Mouse (Mus musculus) kidney, embryonic 14.5 days (tissue): ENCODE data around the gene Polr2c. TPM values are rescaled to one million over a fixed set of nuclear protein-coding genes. Genes with fewer than 3 reads are reported as not detected.

Source experiments
- ATAC-seq: fragments of 200-750 bp; cut with Nextera tagmentation; 2 replicates; pipeline ENCODE4 v1.8.0; 2017; ENCODE audit warnings: moderate number of reproducible peaks, mild to moderate bottlenecking, moderate TSS enrichment, moderate library complexity; ENCODE audit not compliant: low FRiP score, low TSS enrichment
- H3K27ac ChIP-seq: fragments of 300-500 bp; sonication (generic); 2 replicates; pipeline ENCODE4 v1.5.1; 2014; ENCODE audit warnings: low read depth, mild to moderate bottlenecking, low read length, moderate library complexity, mixed read lengths
- H3K27me3 ChIP-seq: fragments of 300-500 bp; sonication (generic); 2 replicates; pipeline ENCODE4 v1.6.1; 2014; ENCODE audit warnings: mild to moderate bottlenecking, low read length; ENCODE audit not compliant: control insufficient read depth, insufficient read depth
- H3K36me3 ChIP-seq: fragments of 300-500 bp; sonication (generic); 2 replicates; pipeline ENCODE4 v1.6.1; 2014; ENCODE audit warnings: low read length, mixed read lengths; ENCODE audit not compliant: control insufficient read depth, insufficient read depth
- H3K4me1 ChIP-seq: fragments of 300-500 bp; sonication (generic); 2 replicates; pipeline ENCODE4 v1.6.1; 2014; ENCODE audit warnings: low read length, mixed read lengths; ENCODE audit not compliant: control insufficient read depth, insufficient read depth
- H3K4me2 ChIP-seq: fragments of 300-500 bp; sonication (generic); replicated peaks from 2 replicates; pipeline ENCODE4 v1.6.1; 2014; ENCODE audit warnings: low read depth, mild to moderate bottlenecking, low read length
- H3K4me3 ChIP-seq: fragments of 300-500 bp; sonication (generic); 2 replicates; pipeline ENCODE4 v1.5.1; 2014; ENCODE audit warnings: mild to moderate bottlenecking, low read length
- H3K9ac ChIP-seq: fragments of 300-500 bp; sonication (generic); 2 replicates; pipeline ENCODE4 v1.6.1; 2014; ENCODE audit warnings: low read depth, mild to moderate bottlenecking, low read length, moderate library complexity
- H3K9me3 ChIP-seq: fragments of 300-500 bp; sonication (generic); 2 replicates; pipeline ENCODE4 v1.6.1; 2016; ENCODE audit warnings: low read length; ENCODE audit not compliant: control insufficient read depth
- WGBS: fragments of 180-500 bp; shearing (Covaris S2); extraction: QIAGEN DNeasy Blood & Tissue Kit; methylation state at CpG from one replicate; pipeline ENCODE4 v1.1.7; 2014; 5-methylcytosine and 5-hydroxymethylcytosine counted together
- polyA plus RNA-seq: library from polyadenylated mRNA; unstranded; fragments of >200 nt; fragmentation: Nextera tagmentation; extraction: Ambion mirVana; gene quantifications from 2 replicates; pipeline ENCODE4 v1.2.1, GENCODE M21; 2014

The Polr2c gene
- polyA plus RNA-seq, 1 experiment from 2014 or later, result 183 TPM

DNA sequence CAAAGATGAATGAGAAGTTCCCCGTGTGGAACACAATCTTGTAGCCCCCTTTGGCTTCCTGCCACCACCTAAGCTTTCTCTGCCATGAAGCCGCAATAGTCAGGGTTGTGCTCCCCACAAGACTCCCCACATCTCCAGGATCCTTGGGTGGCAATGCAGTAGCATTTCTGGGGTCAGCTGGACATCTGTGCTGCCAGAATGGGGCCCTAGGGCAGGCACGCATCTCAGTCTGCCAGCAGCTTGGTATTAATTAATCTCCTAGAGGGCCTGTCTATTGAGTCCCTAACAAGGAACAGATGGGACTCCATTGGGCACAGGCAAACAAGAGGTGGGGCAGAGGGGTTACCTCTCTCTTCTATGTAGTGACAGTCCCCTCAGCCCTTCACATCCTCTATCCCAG is 14.9 kb downstream of the Polr2c start:
- H3K4me3 ChIP-seq, result no peak overlapping the region
- H3K27ac ChIP-seq, result no peak overlapping the region; the same call in 1 of the 2 replicates
- peaks cover 2% of the 10 kb centered on the region; the same call in 1 of the 2 replicates for H3K36me3 ChIP-seq
- no peak for ATAC-seq
- H3K4me1 ChIP-seq, result peaks cover 31% of the 10 kb centered on the region; the same call in 1 of the 2 replicates
- H3K9me3 ChIP-seq, result no peaks in the 10 kb centered on the region
- no peaks in the 10 kb centered on the region for H3K27me3 ChIP-seq
- peak overlapping the region; percentile 91 for H3K4me2 ChIP-seq
- H3K9ac ChIP-seq, result no peak overlapping the region
- WGBS, result 46% methylated on average over 3 of the region's 3 CpGs

DNA sequence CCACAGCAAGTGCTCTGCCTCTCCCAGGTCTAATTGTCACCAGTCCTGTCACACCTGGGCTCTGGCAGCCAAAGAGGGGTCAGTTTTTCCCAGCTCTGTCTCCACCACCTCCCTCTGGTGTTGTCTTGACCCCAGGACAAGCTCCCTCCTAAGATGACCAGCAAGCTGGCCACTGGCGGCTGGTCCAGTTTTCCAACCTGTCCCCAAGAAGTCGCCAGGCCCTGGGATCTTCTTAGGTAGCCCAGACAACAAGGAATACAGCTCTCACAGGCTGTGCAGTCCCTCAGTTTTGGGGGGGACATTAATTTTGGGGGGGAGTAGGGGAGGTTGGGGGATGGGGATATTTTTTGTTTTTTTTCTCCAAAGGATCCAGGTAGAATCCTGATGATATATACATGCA is 15.3 kb downstream of the Polr2c start:
- no peak overlapping the region for H3K27ac ChIP-seq
- H3K27me3 ChIP-seq, result no peaks in the 10 kb centered on the region
- H3K9ac ChIP-seq, result no peak overlapping the region
- no peak overlapping the region; the same call in 1 of the 2 replicates for H3K4me2 ChIP-seq
- 81% methylated on average over 2 of the region's 2 CpGs for WGBS
- no peaks in the 10 kb centered on the region for H3K36me3 ChIP-seq
- ATAC-seq, result no peak
- no peak overlapping the region for H3K4me3 ChIP-seq
- no peaks in the 10 kb centered on the region for H3K9me3 ChIP-seq
- peaks cover 31% of the 10 kb centered on the region; the same call in 1 of the 2 replicates for H3K4me1 ChIP-seq

DNA sequence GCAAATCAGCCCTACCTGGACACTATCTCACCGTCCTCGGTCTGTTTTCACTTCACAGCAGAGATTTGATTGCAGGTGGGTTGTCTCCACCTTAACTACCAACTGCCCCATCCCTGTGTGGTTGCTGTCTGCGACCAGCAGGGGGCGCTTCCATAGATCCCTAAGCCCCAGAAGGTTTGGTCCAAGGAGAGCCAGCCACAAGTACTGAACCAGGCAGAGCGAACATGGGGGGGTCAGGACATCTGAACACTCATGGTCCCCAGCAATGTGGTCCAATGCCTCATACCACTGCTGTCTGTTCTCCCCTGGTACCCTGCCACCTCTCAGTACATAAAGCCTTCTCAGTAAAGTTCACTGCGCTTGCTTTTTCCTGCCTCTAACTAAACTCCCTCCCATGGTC is 17.1 kb downstream of the Polr2c start:
- Histone ChIP-seq H3K36me3 (no peaks in the 10 kb centered on the region), H3K9me3 (no peaks in the 10 kb centered on the region), H3K4me2 (peak overlapping the region; percentile 81; the same call in 1 of the 2 replicates), H3K27ac (no peak overlapping the region), H3K27me3 (no peaks in the 10 kb centered on the region), H3K4me1 (peaks cover 31% of the 10 kb centered on the region; the same call in 1 of the 2 replicates), H3K9ac (no peak overlapping the region), H3K4me3 (peak overlapping the region; percentile 60; the same call in 1 of the 2 replicates)
- no peak for ATAC-seq
- 14% methylated on average over 6 of the region's 6 CpGs for WGBS

GRCm38 (mm10) chr8:94875096-94875870 is 18.0 kb downstream of the Polr2c start:
- H3K27ac ChIP-seq, result no peak overlapping the region
- WGBS, result 16% methylated on average over 17 of the region's 17 CpGs

GRCm38 (mm10) chr8:94875871-94876150 is 18.6 kb downstream of the Polr2c start:
- peak overlapping the region; percentile 72 for H3K9ac ChIP-seq
- H3K27ac ChIP-seq, result no peak overlapping the region
- H3K4me2 ChIP-seq, result peak overlapping the region; percentile 81
- ATAC-seq, result no peak; the same call in 1 of the 2 replicates
- under 1% methylated on average over 18 of the region's 20 CpGs for whole genome bisulfite sequencing
- H3K4me1 ChIP-seq, result peaks cover 21% of the 10 kb centered on the region; the same call in 1 of the 2 replicates
- peak overlapping the region; percentile 60 for H3K4me3 ChIP-seq
- H3K27me3 ChIP-seq, result no peaks in the 10 kb centered on the region
- no peaks in the 10 kb centered on the region for H3K9me3 ChIP-seq
- H3K36me3 ChIP-seq, result no peaks in the 10 kb centered on the region

More at GRCm38 (mm10) chr8:94875096-94875870, 18.0 kb downstream of the Polr2c start:
- peak overlapping the region; percentile 72 for H3K9ac ChIP-seq
- no peak for ATAC-seq
- no peaks in the 10 kb centered on the region for H3K36me3 ChIP-seq
- H3K9me3 ChIP-seq, result no peaks in the 10 kb centered on the region
- H3K27me3 ChIP-seq, result no peaks in the 10 kb centered on the region
- H3K4me3 ChIP-seq, result peak overlapping the region; percentile 60
- H3K4me1 ChIP-seq, result peaks cover 26% of the 10 kb centered on the region; the same call in 1 of the 2 replicates
- H3K4me2 ChIP-seq, result peak overlapping the region; percentile 81

GRCm38 (mm10) chr8:94876197-94876730 is 19.0 kb downstream of the Polr2c start, which contains the start of gene Dok4:
Dok4 (minus strand) TSS chr8:94876330.
- Histone ChIP-seq H3K27ac (no peak within 1 kb of the TSS), H3K4me2 (peak within 1 kb of the TSS; percentile 81), H3K27me3 (no peaks in the 10 kb centered on the region), H3K4me1 (peaks cover 20% of the 10 kb centered on the region; the same call in 1 of the 2 replicates), H3K9ac (peak within 1 kb of the TSS; percentile 72), H3K4me3 (peak within 1 kb of the TSS; percentile 60), H3K36me3 (no peaks in the 10 kb centered on the region), H3K9me3 (no peaks in the 10 kb centered on the region)
- peak; percentile 83 for ATAC-seq
- under 1% methylated on average over 26 of the region's 37 CpGs for WGBS

DNA sequence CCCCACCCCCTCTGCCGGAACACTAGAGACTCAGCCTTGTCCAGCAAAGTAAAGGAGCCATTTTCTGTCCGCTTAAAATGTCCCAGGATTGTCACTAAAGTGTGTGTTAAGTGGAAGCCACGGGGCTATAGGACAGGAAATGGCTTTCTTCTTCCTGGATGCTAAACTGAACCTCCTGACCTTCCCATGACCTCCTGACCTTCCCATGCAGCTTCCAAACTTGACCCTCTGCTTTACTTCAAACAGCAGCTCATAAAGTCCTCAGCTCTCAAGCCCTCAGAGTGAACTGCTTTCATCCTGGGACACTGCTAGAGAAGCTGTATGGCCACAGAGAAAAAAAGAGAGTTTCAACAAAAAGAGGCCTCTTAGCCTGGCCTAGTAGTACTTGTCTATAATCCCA is 19.6 kb downstream of the Polr2c start:
- Histone ChIP-seq H3K36me3 (no peaks in the 10 kb centered on the region), H3K4me3 (no peak overlapping the region), H3K4me2 (no peak overlapping the region), H3K27ac (no peak overlapping the region), H3K9ac (no peak overlapping the region), H3K4me1 (peaks cover 15% of the 10 kb centered on the region; the same call in 1 of the 2 replicates), H3K27me3 (no peaks in the 10 kb centered on the region), H3K9me3 (no peaks in the 10 kb centered on the region)
- ATAC-seq, result no peak; the same call in 1 of the 2 replicates
- 36% methylated on average over 3 of the region's 3 CpGs for WGBS

DNA sequence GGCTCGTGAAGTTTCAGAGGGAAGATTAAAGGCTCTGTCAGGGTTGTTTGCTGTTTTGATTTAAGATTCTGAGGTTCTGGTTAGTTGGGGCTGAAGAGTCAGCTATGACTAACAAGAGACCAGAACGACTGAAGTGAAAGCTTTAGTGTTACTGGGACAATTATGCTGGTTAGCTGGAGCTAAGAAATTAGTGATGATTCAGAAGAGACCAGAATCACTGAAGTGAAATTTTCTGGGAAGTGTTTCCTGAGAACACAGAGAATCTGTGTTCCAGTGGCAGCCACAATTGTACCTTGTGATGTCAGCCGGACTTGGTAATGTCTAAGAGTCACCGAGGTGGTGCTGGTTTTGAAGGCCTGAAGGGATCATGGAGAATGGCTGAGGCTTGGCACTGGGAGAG is 23.5 kb downstream of the Polr2c start:
- H3K27ac ChIP-seq, result no peak overlapping the region
- H3K9me3 ChIP-seq, result no peaks in the 10 kb centered on the region
- H3K9ac ChIP-seq, result no peak overlapping the region
- H3K4me3 ChIP-seq, result no peak overlapping the region
- no peaks in the 10 kb centered on the region for H3K27me3 ChIP-seq
- WGBS, result 68% methylated on average over 4 of the region's 4 CpGs
- H3K4me2 ChIP-seq, result no peak overlapping the region
- H3K36me3 ChIP-seq, result no peaks in the 10 kb centered on the region
- 0 out of 2 replicates have a peak, but pooled peaks cover 6% of the 10 kb centered on the region for H3K4me1 ChIP-seq
- ATAC-seq, result no peak
